Mouse (Mus musculus): ENCODE measurements around the gene Tnfaip2.

- no peak for TF ChIP-seq CTCF (IDR thresholded peaks at IDR 0.05; ENCODE audit: low read depth)
- no peak for TF ChIP-seq EP300 (IDR thresholded peaks at IDR 0.05; ENCODE audit: low read depth)
Measured at GRCm38 (mm10) chr12:111451561-111451960, 9.3 kb downstream of the Tnfaip2 start.

Data from liver, postnatal 0 days (tissue).